Mouse (Mus musculus): ENCODE measurements at regions not wholly inside any gene's neighbourhood (a gene's known extent, or its start where the extent isn't known, plus 50 kb on each side); places are given as distances from the start of the nearest gene placed in this dataset.

DNA sequence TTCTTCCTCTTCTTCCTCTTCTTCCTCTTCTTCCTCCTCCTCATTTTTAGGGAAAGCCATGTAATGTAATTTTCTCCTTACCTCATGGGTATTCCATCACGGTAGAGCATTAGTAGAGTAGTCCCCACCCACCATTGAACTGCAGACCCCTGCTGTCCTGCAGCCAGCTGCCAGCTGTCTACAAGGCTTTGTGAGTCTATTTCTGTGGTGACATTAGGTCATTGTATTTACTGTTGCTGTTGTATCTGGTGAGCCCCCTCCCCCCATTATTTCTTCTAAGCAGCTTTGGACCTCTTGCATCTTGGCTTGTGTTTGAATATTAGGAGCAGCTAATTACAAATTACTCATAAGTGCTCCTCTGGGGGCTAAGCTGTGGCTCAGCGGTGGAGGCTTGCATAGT is 66.0 kb upstream of the Zfhx3 start:
- Histone ChIP-seq H3K4me3 (ENCODE audit: insufficient read depth, low read length) (no peak overlapping the region), H3K27ac (ENCODE audit: insufficient read depth, low read length) (no peak overlapping the region), H3K4me1 (ENCODE audit: control insufficient read depth, insufficient read depth, low read length) (no peaks in the 10 kb centered on the region)
- TF ChIP-seq CTCF (IDR thresholded peaks at IDR 0.05; ENCODE audit: borderline replicate concordance, insufficient read depth, low read length): no peak
- no peak for TF ChIP-seq POLR2A (IDR thresholded peaks at IDR 0.05; ENCODE audit: low read depth, low read length)

DNA sequence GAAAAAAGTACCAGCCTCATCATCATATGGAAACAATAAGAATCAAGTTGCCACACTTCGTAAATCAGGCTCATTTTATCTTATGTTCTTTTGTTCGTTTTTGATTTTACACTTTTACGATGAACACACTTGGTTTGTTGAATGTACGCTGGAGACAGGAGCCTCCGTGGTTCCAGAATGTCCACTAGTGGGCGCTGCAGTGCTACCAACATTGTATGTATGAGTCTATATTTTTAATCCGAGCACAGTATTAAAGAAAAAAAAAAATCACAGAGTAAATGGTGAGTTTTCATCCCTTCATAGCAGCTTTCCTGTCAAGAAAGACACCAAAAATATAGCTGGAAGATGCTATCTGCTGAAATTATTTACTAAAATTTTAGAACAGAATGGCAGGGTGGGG is 60.6 kb upstream of the Zfhx3 start:
- TF ChIP-seq CTCF (IDR thresholded peaks at IDR 0.05; ENCODE audit: borderline replicate concordance, insufficient read depth, low read length) (peak; percentile 48; the same call in 1 of the 2 replicates), POLR2A (IDR thresholded peaks at IDR 0.05; ENCODE audit: low read depth, low read length) (no peak)
- no peaks in the 10 kb centered on the region for H3K4me1 ChIP-seq (ENCODE audit: control insufficient read depth, insufficient read depth, low read length)
- no peak overlapping the region for H3K27ac ChIP-seq (ENCODE audit: insufficient read depth, low read length)
- no peak overlapping the region for H3K4me3 ChIP-seq (ENCODE audit: insufficient read depth, low read length)

DNA sequence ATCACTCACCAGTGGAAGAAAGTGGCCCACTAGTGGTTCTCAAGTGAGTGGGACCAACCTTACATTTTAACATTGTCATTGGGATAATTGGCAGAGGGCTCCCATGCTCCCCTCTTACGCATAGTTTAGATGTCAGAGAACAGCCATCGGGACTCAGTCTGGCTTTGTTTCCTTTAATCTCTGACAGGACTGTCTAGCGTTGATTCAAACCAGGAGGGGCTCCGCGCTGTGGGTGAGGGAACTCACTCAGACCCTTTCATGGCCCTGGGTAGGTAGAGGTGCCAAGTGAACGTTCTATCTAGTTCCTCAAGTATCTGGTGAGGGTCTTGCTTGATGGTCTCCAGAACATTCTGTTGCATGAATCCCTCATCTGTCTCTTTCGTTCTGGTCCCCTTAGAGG is 56.9 kb upstream of the Zfhx3 start:
- H3K27ac ChIP-seq (ENCODE audit: insufficient read depth, low read length): no peak overlapping the region
- H3K4me1 ChIP-seq (ENCODE audit: control insufficient read depth, insufficient read depth, low read length): peaks cover 7% of the 10 kb centered on the region; the same call in 1 of the 2 replicates
- H3K4me3 ChIP-seq (ENCODE audit: insufficient read depth, low read length): no peak overlapping the region
- no peak for TF ChIP-seq POLR2A (IDR thresholded peaks at IDR 0.05; ENCODE audit: low read depth, low read length)
- TF ChIP-seq CTCF (IDR thresholded peaks at IDR 0.05; ENCODE audit: borderline replicate concordance, insufficient read depth, low read length): no peak

DNA sequence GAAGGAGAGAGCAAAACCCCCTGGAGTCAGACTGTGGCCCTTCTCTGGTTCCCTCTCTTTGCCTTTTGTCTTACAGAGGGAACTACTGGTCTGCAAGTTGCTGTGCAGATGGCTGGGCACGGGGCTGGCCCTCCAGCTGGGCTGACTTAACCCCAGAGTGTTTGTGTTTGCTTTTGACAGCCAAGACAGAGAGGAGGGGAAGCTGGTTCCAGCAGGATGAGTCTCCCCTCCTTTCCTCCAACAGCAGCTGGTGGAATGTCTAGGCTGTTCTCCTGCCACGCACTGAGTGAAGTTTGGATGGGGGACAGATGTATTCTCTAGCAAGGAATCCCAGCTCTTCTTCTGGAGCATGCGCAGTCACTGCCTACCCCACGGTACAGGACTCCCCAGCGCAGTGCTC is 56.5 kb upstream of the Zfhx3 start:
- no peak for TF ChIP-seq POLR2A (IDR thresholded peaks at IDR 0.05; ENCODE audit: low read depth, low read length)
- no peak for TF ChIP-seq CTCF (IDR thresholded peaks at IDR 0.05; ENCODE audit: borderline replicate concordance, insufficient read depth, low read length)

DNA sequence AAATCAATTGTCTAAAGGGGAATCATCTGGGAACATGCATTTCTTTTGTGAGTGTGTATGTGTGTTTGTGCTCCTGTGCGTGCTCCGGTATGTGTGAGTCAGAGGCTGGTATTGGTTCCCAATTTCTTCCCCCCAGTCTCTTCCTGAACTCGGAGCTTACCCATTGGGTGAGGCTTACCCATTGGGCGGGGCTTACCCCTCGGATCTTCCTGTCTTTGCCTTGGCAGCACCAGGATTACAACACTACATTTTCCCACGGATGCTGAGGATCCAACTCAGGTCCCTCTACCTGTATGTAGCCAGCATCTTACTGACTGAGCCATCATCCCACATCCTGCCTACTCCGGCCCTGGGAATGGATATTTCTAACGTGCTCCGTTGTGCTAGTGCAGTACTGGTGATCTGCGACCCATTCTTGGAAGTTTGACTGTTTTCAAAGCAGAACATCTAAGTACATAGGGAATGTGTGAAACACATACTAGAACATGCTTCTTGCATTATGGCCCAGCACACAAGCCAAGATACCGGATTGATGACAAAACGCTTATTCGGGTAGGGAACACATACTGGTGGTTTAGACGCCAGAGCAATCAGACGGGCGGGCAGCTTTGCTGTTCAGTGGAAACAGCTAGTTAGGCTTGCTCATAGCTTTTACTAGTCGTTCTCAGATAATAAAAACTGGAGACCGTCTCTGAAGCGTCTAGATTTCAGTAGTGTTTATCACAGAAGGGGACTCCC is 55.8 kb upstream of the Zfhx3 start:
- H3K27ac ChIP-seq (ENCODE audit: insufficient read depth, low read length): no peak overlapping the region
- H3K4me1 ChIP-seq (ENCODE audit: control insufficient read depth, insufficient read depth, low read length): peaks cover 7% of the 10 kb centered on the region; the same call in 1 of the 2 replicates
- no peak overlapping the region for H3K4me3 ChIP-seq (ENCODE audit: insufficient read depth, low read length)
- TF ChIP-seq CTCF (IDR thresholded peaks at IDR 0.05; ENCODE audit: borderline replicate concordance, insufficient read depth, low read length) (no peak), POLR2A (IDR thresholded peaks at IDR 0.05; ENCODE audit: low read depth, low read length) (no peak)

More for the DNA sequence above, 56.5 kb upstream of the Zfhx3 start:
- H3K4me3 ChIP-seq (ENCODE audit: insufficient read depth, low read length): no peak overlapping the region
- no peak overlapping the region for H3K27ac ChIP-seq (ENCODE audit: insufficient read depth, low read length)
- peaks cover 7% of the 10 kb centered on the region; the same call in 1 of the 2 replicates for H3K4me1 ChIP-seq (ENCODE audit: control insufficient read depth, insufficient read depth, low read length)

DNA sequence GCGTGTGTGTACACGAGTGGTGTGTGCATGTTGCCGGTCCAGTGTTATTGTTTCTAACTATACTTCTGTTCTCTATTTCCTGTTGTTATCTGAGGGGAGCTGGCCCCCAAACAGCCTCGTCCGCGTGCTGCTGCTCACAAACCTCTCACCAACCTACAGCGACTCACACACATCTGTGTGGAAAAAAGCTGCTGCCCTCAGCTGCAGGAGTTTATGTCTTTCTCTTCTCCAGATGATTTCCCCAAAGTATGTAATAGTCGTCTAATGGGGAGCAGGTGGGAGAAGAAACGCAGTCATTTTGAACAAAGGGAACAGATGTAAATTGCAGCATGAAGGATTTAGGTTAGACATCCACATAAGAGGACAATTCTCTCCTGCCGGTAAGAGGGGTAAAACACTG is 55.1 kb upstream of the Zfhx3 start:
- peaks cover 7% of the 10 kb centered on the region; the same call in 1 of the 2 replicates for H3K4me1 ChIP-seq (ENCODE audit: control insufficient read depth, insufficient read depth, low read length)
- TF ChIP-seq CTCF (IDR thresholded peaks at IDR 0.05; ENCODE audit: borderline replicate concordance, insufficient read depth, low read length) (no peak), POLR2A (IDR thresholded peaks at IDR 0.05; ENCODE audit: low read depth, low read length) (no peak)
- H3K27ac ChIP-seq (ENCODE audit: insufficient read depth, low read length): no peak overlapping the region
- no peak overlapping the region for H3K4me3 ChIP-seq (ENCODE audit: insufficient read depth, low read length)

DNA sequence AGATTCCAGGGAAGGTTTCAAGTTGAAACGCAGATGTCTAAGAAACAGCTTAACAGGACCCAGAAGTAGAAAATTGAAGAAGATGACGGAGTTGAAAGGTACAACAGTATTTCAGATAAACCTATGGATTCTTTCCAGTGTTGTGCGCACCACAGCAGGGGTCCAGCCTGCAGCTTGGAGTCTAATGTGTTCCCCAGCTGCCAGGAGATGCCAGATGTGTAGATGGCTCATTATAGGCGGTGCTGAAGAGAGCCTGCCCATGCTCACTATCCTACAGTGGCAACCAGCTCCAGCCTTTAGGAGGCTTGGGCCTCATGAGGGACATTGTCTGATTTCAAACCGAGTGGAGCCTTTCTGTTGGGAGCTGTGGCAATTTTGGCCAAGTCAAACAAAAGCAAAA is 51.5 kb upstream of the Zfhx3 start:
- peaks cover 7% of the 10 kb centered on the region; the same call in 1 of the 2 replicates for H3K4me1 ChIP-seq (ENCODE audit: control insufficient read depth, insufficient read depth, low read length)
- no peak overlapping the region; the same call in 1 of the 2 replicates for H3K27ac ChIP-seq (ENCODE audit: insufficient read depth, low read length)
- TF ChIP-seq POLR2A (IDR thresholded peaks at IDR 0.05; ENCODE audit: low read depth, low read length): no peak
- TF ChIP-seq CTCF (IDR thresholded peaks at IDR 0.05; ENCODE audit: borderline replicate concordance, insufficient read depth, low read length): no peak
- no peak overlapping the region for H3K4me3 ChIP-seq (ENCODE audit: insufficient read depth, low read length)

All from embryonic fibroblast, embryonic 13.5 days (primary cell).